Mouse (Mus musculus) limb, embryonic 14.5 days (tissue): Measurements from ENCODE around the gene Psd. TPM values are rescaled to one million over a fixed set of nuclear protein-coding genes. Genes with fewer than 3 reads are reported as not detected.

Experiments
- ATAC-seq: fragments of 200-750 bp; cut with Nextera tagmentation; 2 replicates; pipeline ENCODE4 v1.8.0; 2017; ENCODE audit warnings: low read depth, moderate number of reproducible peaks, moderate TSS enrichment; ENCODE audit not compliant: low FRiP score
- DNase-seq: peaks from one replicate; pipeline ENCODE4 v3.0.0-alpha.2; 2015; ENCODE audit warnings: low spot score
- H3K27ac ChIP-seq: fragments of 300-500 bp; sonication (generic); replicated peaks from 2 replicates; pipeline ENCODE4 v1.5.1; 2014; ENCODE audit warnings: low read depth, mild to moderate bottlenecking, low read length, moderate library complexity, mixed read lengths
- H3K27me3 ChIP-seq: fragments of 300-500 bp; sonication (generic); 2 replicates; pipeline ENCODE4 v1.6.1; 2014; ENCODE audit warnings: low read length, mixed read lengths; ENCODE audit not compliant: control insufficient read depth, insufficient read depth
- H3K36me3 ChIP-seq: fragments of 300-500 bp; sonication (generic); 2 replicates; pipeline ENCODE4 v1.6.1; 2014; ENCODE audit warnings: mild to moderate bottlenecking, low read length, moderate library complexity, mixed read lengths; ENCODE audit not compliant: control insufficient read depth, insufficient read depth
- H3K4me1 ChIP-seq: fragments of 300-500 bp; sonication (generic); 2 replicates; pipeline ENCODE4 v1.6.1; 2014; ENCODE audit warnings: antibody characterized with exemption, low read length, mixed read lengths; ENCODE audit not compliant: control insufficient read depth, insufficient read depth
- H3K4me2 ChIP-seq: fragments of 300-500 bp; sonication (generic); replicated peaks from 2 replicates; pipeline ENCODE4 v1.6.1; 2014; ENCODE audit warnings: low read depth, mild to moderate bottlenecking, low read length, moderate library complexity; ENCODE audit not compliant: severe bottlenecking
- H3K4me3 ChIP-seq: fragments of 300-500 bp; sonication (generic); replicated peaks from 2 replicates; pipeline ENCODE4 v1.5.1; 2014; ENCODE audit warnings: low read length
- H3K9ac ChIP-seq: fragments of 300-500 bp; sonication (generic); 2 replicates; pipeline ENCODE4 v1.6.1; 2014; ENCODE audit warnings: mild to moderate bottlenecking, low read depth, low read length, moderate library complexity; ENCODE audit not compliant: severe bottlenecking
- H3K9me3 ChIP-seq: fragments of 300-500 bp; sonication (generic); 2 replicates; pipeline ENCODE4 v1.6.1; 2016; ENCODE audit warnings: low read length; ENCODE audit not compliant: control insufficient read depth
- POLR2A ChIP-seq: fragments of 200-500 bp; IDR thresholded peaks from 2 replicates; pipeline ENCODE4 v1.8.0; 2012; ENCODE audit warnings: inconsistent platforms, mild to moderate bottlenecking, moderate library complexity, borderline replicate concordance; ENCODE audit not compliant: insufficient read depth, insufficient read length; ENCODE audit errors: extremely low read depth
- WGBS: fragments of 180-500 bp; shearing (Covaris S2); extraction: QIAGEN DNeasy Blood & Tissue Kit; methylation state at CpG from one replicate; pipeline ENCODE4 v1.1.7; 2014; 5-methylcytosine and 5-hydroxymethylcytosine counted together
- polyA plus RNA-seq, 2 experiments: library from polyadenylated mRNA; depleted of rRNA in 1 of 2; stranded (reverse) in 1 of 2; unstranded in 1 of 2; fragments of >200 nt; fragmentation: Nextera tagmentation in 1 of 2; extraction: Ambion mirVana in 1 of 2; gene quantifications; 2 replicates each; pipeline versions ENCODE4 v1.2.1 to v1.2.3; 2012 to 2014

Gene Psd
- polyA plus RNA-seq, 2 experiments = 5.5 to 7.8 TPM

- DNase-seq = no peak
- 42% methylated on average over 14 of the region's 14 CpGs for WGBS
Measured at GRCm38 (mm10) chr19:46314872-46315742, 11.8 kb downstream of the Psd start.

GRCm38 (mm10) chr19:46314151-46314601, 12.8 kb downstream of the Psd start:
- 23% methylated on average over 14 of the region's 18 CpGs for WGBS
- H3K36me3 ChIP-seq = peaks cover 27% of the 10 kb centered on the region
- H3K27me3 ChIP-seq = peaks cover 60% of the 10 kb centered on the region
- H3K4me1 ChIP-seq = peaks cover 7% of the 10 kb centered on the region
- no peak for TF ChIP-seq POLR2A
- no peaks in the 10 kb centered on the region for H3K9me3 ChIP-seq
- no peak overlapping the region for H3K4me2 ChIP-seq
- H3K27ac ChIP-seq = no peak overlapping the region
- H3K4me3 ChIP-seq = no peak overlapping the region
- H3K9ac ChIP-seq = no peak overlapping the region
- ATAC-seq (no peak), DNase-seq (no peak)

More at GRCm38 (mm10) chr19:46314872-46315742, 11.8 kb downstream of the Psd start:
- H3K27ac ChIP-seq = no peak overlapping the region
- no peak overlapping the region for H3K4me2 ChIP-seq
- H3K9ac ChIP-seq = no peak overlapping the region
- no peak for TF ChIP-seq POLR2A
- H3K27me3 ChIP-seq = peaks cover 69% of the 10 kb centered on the region
- H3K9me3 ChIP-seq = no peaks in the 10 kb centered on the region
- H3K4me3 ChIP-seq = no peak overlapping the region
- no peak for ATAC-seq
- H3K36me3 ChIP-seq = peaks cover 21% of the 10 kb centered on the region
- H3K4me1 ChIP-seq = peaks cover 7% of the 10 kb centered on the region

- peaks cover 27% of the 10 kb centered on the region for H3K36me3 ChIP-seq
- H3K4me1 ChIP-seq = peaks cover 8% of the 10 kb centered on the region
- no peak for DNase-seq
- H3K27me3 ChIP-seq = peaks cover 56% of the 10 kb centered on the region
- TF ChIP-seq POLR2A = no peak
- no peaks in the 10 kb centered on the region for H3K9me3 ChIP-seq
- no peak overlapping the region for H3K9ac ChIP-seq
- no peak for ATAC-seq
- H3K4me2 ChIP-seq = no peak overlapping the region
- H3K4me3 ChIP-seq = no peak overlapping the region
- no peak overlapping the region for H3K27ac ChIP-seq
- WGBS = 60% methylated on average over 6 of the region's 6 CpGs
Measured at GRCm38 (mm10) chr19:46313591-46313990, 13.4 kb downstream of the Psd start.

- WGBS = 79% methylated on average over 9 of the region's 9 CpGs
- H3K4me1 ChIP-seq = peaks cover 8% of the 10 kb centered on the region
- ATAC-seq = no peak
- DNase-seq = no peak
- no peaks in the 10 kb centered on the region for H3K9me3 ChIP-seq
- no peak for TF ChIP-seq POLR2A
- H3K27ac ChIP-seq = no peak overlapping the region
- H3K27me3 ChIP-seq = peaks cover 56% of the 10 kb centered on the region
- no peak overlapping the region for H3K4me2 ChIP-seq
- no peak overlapping the region for H3K4me3 ChIP-seq
- H3K9ac ChIP-seq = no peak overlapping the region
- H3K36me3 ChIP-seq = peaks cover 27% of the 10 kb centered on the region
Measured at GRCm38 (mm10) chr19:46313116-46313515, 13.8 kb downstream of the Psd start.

GRCm38 (mm10) chr19:46312566-46312965, 14.4 kb downstream of the Psd start:
- Histone ChIP-seq H3K4me2 (no peak overlapping the region), H3K9ac (no peak overlapping the region), H3K36me3 (peaks cover 28% of the 10 kb centered on the region), H3K4me3 (no peak overlapping the region), H3K27me3 (peaks cover 52% of the 10 kb centered on the region), H3K9me3 (no peaks in the 10 kb centered on the region), H3K27ac (no peak overlapping the region), H3K4me1 (peaks cover 8% of the 10 kb centered on the region)
- no peak for TF ChIP-seq POLR2A
- DNase-seq = no peak
- WGBS = 86% methylated on average over 21 of the region's 21 CpGs
- no peak for ATAC-seq

- no peak overlapping the region for H3K27ac ChIP-seq
- no peak overlapping the region for H3K4me2 ChIP-seq
- 91% methylated on average over 9 of the region's 9 CpGs for WGBS
- peaks cover 32% of the 10 kb centered on the region for H3K36me3 ChIP-seq
- H3K9ac ChIP-seq = no peak overlapping the region
- no peak for DNase-seq
- no peak overlapping the region for H3K4me3 ChIP-seq
- no peaks in the 10 kb centered on the region for H3K9me3 ChIP-seq
- H3K27me3 ChIP-seq = peaks cover 40% of the 10 kb centered on the region
- no peak for ATAC-seq
- no peak for TF ChIP-seq POLR2A
- peaks cover 6% of the 10 kb centered on the region for H3K4me1 ChIP-seq
Measured at GRCm38 (mm10) chr19:46311341-46311740, 15.6 kb downstream of the Psd start.
